28 mouse cellular contexts compared by ENCODE assay signal in the genomic region with DNA sequence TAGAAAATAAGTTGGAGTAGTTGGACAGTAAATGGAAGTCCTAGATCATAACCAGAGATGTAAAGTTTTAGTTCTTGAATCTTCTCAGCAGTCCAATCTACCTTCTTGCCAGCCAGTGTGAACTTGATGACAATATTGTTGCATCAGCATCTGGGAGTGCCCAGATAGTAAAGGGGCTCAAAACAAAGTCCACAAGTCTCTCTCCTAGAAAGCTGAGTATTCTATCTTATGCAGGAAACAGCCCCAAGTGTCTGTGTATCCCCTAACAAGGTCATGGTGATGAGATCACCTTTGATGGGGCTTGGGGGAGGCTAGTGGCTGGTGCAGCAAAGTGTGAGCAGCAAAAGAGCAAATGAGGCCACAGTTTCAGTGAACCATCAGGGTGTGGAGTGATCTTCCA.
"Had no signal": no experiment of that assay in that cellular context is flagged by ENCODE, and none has a peak within 500 bp of the region (broad histone marks: within the 10 kb centered on the region; RNA-seq: fewer than 3 reads in every experiment).

No protein-coding gene starts in this region.

- H3K4me1 ChIP-seq: embryonic facial prominence, embryonic 10.5 days; embryonic facial prominence, embryonic 12.5 days; embryonic facial prominence, embryonic 13.5 days; embryonic facial prominence, embryonic 15.5 days; forebrain, embryonic 10.5 days; forebrain, embryonic 12.5 days; forebrain, embryonic 13.5 days; forebrain, embryonic 15.5 days had no signal

- H3K36me3 ChIP-seq: embryonic facial prominence, embryonic 10.5 days; embryonic facial prominence, embryonic 12.5 days; embryonic facial prominence, embryonic 13.5 days; embryonic facial prominence, embryonic 15.5 days; forebrain, embryonic 10.5 days; forebrain, embryonic 12.5 days; forebrain, embryonic 15.5 days had no signal

- H3K27me3 ChIP-seq: embryonic facial prominence, embryonic 12.5 days; embryonic facial prominence, embryonic 13.5 days; embryonic facial prominence, embryonic 15.5 days; forebrain, embryonic 12.5 days; forebrain, embryonic 13.5 days; forebrain, embryonic 15.5 days had no signal

- ATAC-seq: forebrain, embryonic 13.5 days; forebrain, embryonic 14.5 days; forebrain, embryonic 15.5 days; forebrain, embryonic 16.5 days; forebrain, postnatal 0 days had no signal

- H3K27ac ChIP-seq: embryonic facial prominence, embryonic 10.5 days; embryonic facial prominence, embryonic 12.5 days; embryonic facial prominence, embryonic 13.5 days; embryonic facial prominence, embryonic 15.5 days; forebrain, embryonic 10.5 days; forebrain, embryonic 12.5 days; forebrain, embryonic 13.5 days; forebrain, embryonic 15.5 days; gastrocnemius, adult 2 months; heart, adult 2 months had no signal

- H3K9me3 ChIP-seq: embryonic facial prominence, embryonic 15.5 days had no signal

- H3K9ac ChIP-seq: embryonic facial prominence, embryonic 12.5 days; embryonic facial prominence, embryonic 13.5 days; embryonic facial prominence, embryonic 15.5 days; forebrain, embryonic 12.5 days; forebrain, embryonic 13.5 days; forebrain, embryonic 15.5 days; forebrain, postnatal 0 days had no signal

- H3K4me2 ChIP-seq: embryonic facial prominence, embryonic 12.5 days; embryonic facial prominence, embryonic 13.5 days; embryonic facial prominence, embryonic 15.5 days; forebrain, embryonic 12.5 days; forebrain, embryonic 13.5 days; forebrain, embryonic 15.5 days had no signal

- H3K4me3 ChIP-seq: embryonic facial prominence, embryonic 10.5 days; embryonic facial prominence, embryonic 12.5 days; embryonic facial prominence, embryonic 13.5 days; embryonic facial prominence, embryonic 15.5 days; erythroblast, embryonic 14.5 days; forebrain, embryonic 10.5 days; forebrain, embryonic 12.5 days; forebrain, embryonic 13.5 days; forebrain, embryonic 15.5 days; gastrocnemius, adult 2 months; heart, adult 2 months had no signal

- DNase-seq: cerebellum, adult 8-10 months; cerebellum, adult 9-10 months; cerebellum, adult 9-11 months; cerebellum, postnatal 10 days; cerebellum, postnatal 14 days; cerebellum, postnatal 25 days; cerebellum, postnatal 36 days; embryo, embryonic 11 days; forebrain, postnatal 0 days; gastrocnemius, adult 2 months; gastrocnemius, postnatal 10 days; gastrocnemius, postnatal 14 days; gastrocnemius, postnatal 25 days; gastrocnemius, postnatal 36 days; heart, adult 11 months; heart, adult 18-20 months; heart, adult 2 months had no signal
